ENCODE assay signal across 10 mouse cellular contexts in the genomic region with DNA sequence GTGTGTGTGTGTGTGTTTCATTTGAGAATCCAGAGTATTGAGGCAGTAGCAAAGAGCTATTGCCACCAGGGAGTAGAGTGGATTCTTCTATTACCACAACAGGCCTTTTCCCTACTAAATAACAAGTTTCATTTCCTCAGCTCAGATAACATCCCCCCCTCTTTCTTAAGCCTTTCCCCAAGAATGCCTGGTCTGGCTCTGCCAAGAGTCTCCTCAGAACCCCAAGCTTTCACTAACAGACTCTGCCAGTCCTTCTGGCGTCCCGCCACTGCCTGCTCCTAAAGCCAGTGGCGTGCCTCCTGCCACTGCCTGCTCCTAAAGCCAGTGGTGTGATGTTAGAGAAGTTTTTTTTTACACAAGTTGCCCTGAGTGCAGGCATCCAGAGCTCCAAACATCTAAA.
DNase-seq lines count a peak whose midpoint lies in the region; ATAC-seq and TF ChIP-seq lines count a peak whose summit lies in the region.
"Had no signal": no experiment of that assay in that cellular context is flagged by ENCODE, and none has a peak within 500 bp of the region (broad histone marks: within the 10 kb centered on the region; RNA-seq: fewer than 3 reads in every experiment).

No protein-coding gene starts in this region.

- H3K4me2 ChIP-seq in embryonic facial prominence, embryonic 15.5 days (replicated peaks), result no peak overlapping the region
- no peak overlapping the region for H3K4me2 ChIP-seq in limb, embryonic 14.5 days (replicated peaks; ENCODE audit: low read depth, low read length, severe bottlenecking)
- H3K4me2 ChIP-seq: hindbrain, embryonic 12.5 days had no signal

- H3K36me3 ChIP-seq in embryonic facial prominence, embryonic 15.5 days, result no peaks in the 10 kb centered on the region
- H3K36me3 ChIP-seq in limb, embryonic 14.5 days (ENCODE audit: control insufficient read depth, insufficient read depth, low read length), result no peaks in the 10 kb centered on the region
- H3K36me3 ChIP-seq: hindbrain, embryonic 12.5 days had no signal

- DNase-seq in adrenal gland, adult (ENCODE audit: inconsistent age in 2 of 2, low spot score in 1 of 2), result peak; percentile 6 to 49
- DNase-seq in adrenal gland, postnatal 4 days (ENCODE audit: low spot score in 2 of 2), result no peak
- DNase-seq in layer of hippocampus, adult 11-12 months (ENCODE audit: low spot score), result peak; percentile 23
- DNase-seq in layer of hippocampus, adult 9-10 months (ENCODE audit: low spot score), result no peak
- peak; percentile 54 for DNase-seq in limb, embryonic 14.5 days (ENCODE audit: low spot score)
- no peak for DNase-seq in urinary bladder, postnatal 4 days (ENCODE audit: low spot score in 2 of 2)
- no peak for DNase-seq in neural tube, embryonic 10.5 days (ENCODE audit: extremely low spot score, low spot score)
- DNase-seq: cerebellum, adult 8-10 months had no signal

- no peak for TF ChIP-seq POLR2A in limb, embryonic 14.5 days (IDR thresholded peaks at IDR 0.05; ENCODE audit: borderline replicate concordance, extremely low read depth, insufficient read depth, insufficient read length)

- peak; percentile 72 for ATAC-seq in embryonic facial prominence, embryonic 15.5 days (ENCODE audit: insufficient number of reproducible peaks, low FRiP score, low TSS enrichment, low read depth)
- peak; percentile 37; the same call in 1 of the 2 replicates for ATAC-seq in limb, embryonic 14.5 days (ENCODE audit: low FRiP score, low read depth)

- H3K4me3 ChIP-seq in embryonic facial prominence, embryonic 15.5 days (replicated peaks), result no peak overlapping the region
- no peak overlapping the region for H3K4me3 ChIP-seq in limb, embryonic 14.5 days (replicated peaks; ENCODE audit: low read length)
- H3K4me3 ChIP-seq: hindbrain, embryonic 12.5 days had no signal

- H3K9me3 ChIP-seq in embryonic facial prominence, embryonic 15.5 days (replicated peaks), result no peaks in the 10 kb centered on the region
- H3K9me3 ChIP-seq in limb, embryonic 14.5 days (ENCODE audit: control insufficient read depth, low read length), result no peaks in the 10 kb centered on the region
- H3K9me3 ChIP-seq: hindbrain, embryonic 12.5 days had no signal

- 45% methylated on average over 3 of the region's 3 CpGs for WGBS in embryonic facial prominence, embryonic 15.5 days
- 40% methylated on average over 3 of the region's 3 CpGs for WGBS in limb, embryonic 14.5 days

- peaks cover 9% of the 10 kb centered on the region; the same call in 1 of the 2 replicates for H3K4me1 ChIP-seq in embryonic facial prominence, embryonic 15.5 days
- H3K4me1 ChIP-seq in limb, embryonic 14.5 days (ENCODE audit: control insufficient read depth, insufficient read depth, low read length), result peaks cover 17% of the 10 kb centered on the region; the same call in 1 of the 2 replicates
- H3K4me1 ChIP-seq: hindbrain, embryonic 12.5 days had no signal

- no peak overlapping the region for H3K9ac ChIP-seq in embryonic facial prominence, embryonic 15.5 days
- no peak overlapping the region for H3K9ac ChIP-seq in limb, embryonic 14.5 days (ENCODE audit: low read depth, low read length, severe bottlenecking)
- H3K9ac ChIP-seq: hindbrain, embryonic 12.5 days had no signal

- H3K27me3 ChIP-seq in embryonic facial prominence, embryonic 15.5 days, result no peaks in the 10 kb centered on the region
- H3K27me3 ChIP-seq in limb, embryonic 14.5 days (ENCODE audit: control insufficient read depth, insufficient read depth, low read length), result no peaks in the 10 kb centered on the region
- H3K27me3 ChIP-seq: hindbrain, embryonic 12.5 days had no signal

- H3K27ac ChIP-seq in embryonic facial prominence, embryonic 15.5 days (replicated peaks), result no peak overlapping the region
- no peak overlapping the region for H3K27ac ChIP-seq in limb, embryonic 14.5 days (replicated peaks; ENCODE audit: low read depth, low read length)
- H3K27ac ChIP-seq: hindbrain, embryonic 12.5 days had no signal

Comparison
In these comparisons a context has a peak if more than half of its experiments do, and no peak if none do; other contexts are left out.
1. DNase-seq: peak in adrenal gland, adult (2 of 2), layer of hippocampus, adult 11-12 months (single experiment) and limb, embryonic 14.5 days (single experiment); none in adrenal gland, postnatal 4 days (0 of 2), layer of hippocampus, adult 9-10 months (single experiment), urinary bladder, postnatal 4 days (0 of 2) and neural tube, embryonic 10.5 days (single experiment).